Mouse (Mus musculus) bone marrow macrophage, adult 2 months (primary cell): Measurements from ENCODE around the gene Tbc1d24.

Experiments
- CTCF ChIP-seq: IDR thresholded peaks from 2 replicates; pipeline ENCODE4 v1.5.1; 2012; ENCODE audit warnings: low read depth, mild to moderate bottlenecking, low read length, moderate library complexity
- POLR2A ChIP-seq: IDR thresholded peaks from 2 replicates; pipeline ENCODE4 v1.6.1; 2012; ENCODE audit warnings: mild to moderate bottlenecking, low read depth, low read length, borderline replicate concordance

- TF ChIP-seq CTCF = no peak
- 0 out of 2 replicates have a peak, but pooled peaks have one; percentile 25 for TF ChIP-seq POLR2A
These were observed 64.4 kb downstream of the Tbc1d24 start for GRCm38 (mm10) chr17:24140845-24141424.
